Mouse (Mus musculus) splenic B cell, adult 2 months (primary cell): ENCODE measurements around the gene Pacs2.

Source experiments
- DNase-seq: peaks from one replicate; pipeline ENCODE4 v3.0.0-alpha.2; 2011; ENCODE audit warnings: low read depth, low spot score
- H3K27me3 ChIP-seq: 2 replicates; pipeline ENCODE4 v1.6.1; 2012; ENCODE audit warnings: mild to moderate bottlenecking, low read length, moderate library complexity, mixed read lengths; ENCODE audit not compliant: control insufficient read depth, poor library complexity, insufficient read depth, severe bottlenecking
- H3K36me3 ChIP-seq: 2 replicates; pipeline ENCODE4 v1.6.1; 2012; ENCODE audit warnings: mild to moderate bottlenecking, low read length, moderate library complexity, mixed read lengths; ENCODE audit not compliant: control insufficient read depth, poor library complexity, insufficient read depth, severe bottlenecking

Pacs2 gene

GRCm38 (mm10) chr12:113101251-113101960, 87.1 kb downstream of the Pacs2 start:
- H3K36me3 ChIP-seq, result no peaks in the 10 kb centered on the region
- no peaks in the 10 kb centered on the region for H3K27me3 ChIP-seq
- DNase-seq, result no peak

GRCm38 (mm10) chr12:113102461-113102860, 88.2 kb downstream of the Pacs2 start:
- Histone ChIP-seq H3K36me3 (no peaks in the 10 kb centered on the region), H3K27me3 (no peaks in the 10 kb centered on the region)
- peak; percentile 84 for DNase-seq

GRCm38 (mm10) chr12:113103846-113104451, 89.6 kb downstream of the Pacs2 start:
- DNase-seq, result peak; percentile 51
- no peaks in the 10 kb centered on the region for H3K27me3 ChIP-seq
- H3K36me3 ChIP-seq, result no peaks in the 10 kb centered on the region

- H3K36me3 ChIP-seq, result no peaks in the 10 kb centered on the region
- no peaks in the 10 kb centered on the region for H3K27me3 ChIP-seq
- DNase-seq, result no peak
These were observed 92.1 kb downstream of the Pacs2 start for GRCm38 (mm10) chr12:113106386-113106785.

GRCm38 (mm10) chr12:113107431-113108124, 93.3 kb downstream of the Pacs2 start:
- Histone ChIP-seq H3K27me3 (no peaks in the 10 kb centered on the region), H3K36me3 (no peaks in the 10 kb centered on the region)
- DNase-seq, result no peak

GRCm38 (mm10) chr12:113108528-113109283, 94.4 kb downstream of the Pacs2 start:
- DNase-seq, result no peak
- no peaks in the 10 kb centered on the region for H3K27me3 ChIP-seq
- no peaks in the 10 kb centered on the region for H3K36me3 ChIP-seq

- no peaks in the 10 kb centered on the region for H3K36me3 ChIP-seq
- no peak for DNase-seq
- H3K27me3 ChIP-seq, result no peaks in the 10 kb centered on the region
These were observed 95.5 kb downstream of the Pacs2 start for GRCm38 (mm10) chr12:113109801-113110200.

- Histone ChIP-seq H3K36me3 (no peaks in the 10 kb centered on the region; the same call in none of the 2 replicates), H3K27me3 (no peaks in the 10 kb centered on the region)
These were observed 99.8 kb downstream of the Pacs2 start for GRCm38 (mm10) chr12:113114141-113114540.

GRCm38 (mm10) chr12:113114856-113115538, 100.7 kb downstream of the Pacs2 start:
- Histone ChIP-seq H3K27me3 (no peaks in the 10 kb centered on the region), H3K36me3 (no peaks in the 10 kb centered on the region; the same call in none of the 2 replicates)
- no peak for DNase-seq

More at GRCm38 (mm10) chr12:113114141-113114540, 99.8 kb downstream of the Pacs2 start:
- DNase-seq, result no peak

GRCm38 (mm10) chr12:113119516-113120410, 105.5 kb downstream of the Pacs2 start:
- no peaks in the 10 kb centered on the region; the same call in none of the 2 replicates for H3K36me3 ChIP-seq
- no peaks in the 10 kb centered on the region for H3K27me3 ChIP-seq
- DNase-seq, result peak; percentile 81
